Mouse (Mus musculus) activated CD4-positive, CD25-positive, alpha-beta regulatory T cell, adult 4 months (primary cell): ENCODE measurements around the gene Ano7. TPM values are rescaled to one million over a fixed set of nuclear protein-coding genes. Genes with fewer than 3 reads are reported as not detected.

Source experiments
- ATAC-seq: one replicate; pipeline ENCODE4 v1.8.0; 2017
- polyA plus RNA-seq, 2 experiments: library from polyadenylated mRNA; unstranded; fragments of 100-300 nt; shearing (Covaris generic); gene quantifications; one replicate each; pipeline ENCODE4 v1.2.1; 2017

The Ano7 gene
- under 1 TPM in 1 of 2 experiments, not detected in 1; 0.38 TPM for polyA plus RNA-seq

GRCm38 (mm10) chr1:93373665-93374064 lies at the start of gene Ano7:
Ano7 (plus strand) TSS chr1:93373930.
- ATAC-seq = no peak

- ATAC-seq = no peak
Measured at GRCm38 (mm10) chr1:93323973-93324372, 49.8 kb upstream of the Ano7 start.

GRCm38 (mm10) chr1:93326446-93326845 lies 47.3 kb upstream of the Ano7 start:
- ATAC-seq = no peak

GRCm38 (mm10) chr1:93334621-93335020 lies 39.1 kb upstream of the Ano7 start:
- no peak for ATAC-seq

GRCm38 (mm10) chr1:93342648-93343503 lies 30.9 kb upstream of the Ano7 start, which contains the start of the genes Ppp1r7 and Pask:
Ppp1r7 (plus strand) TSS chr1:93342854.
Pask (minus strand) TSS chr1:93343482.
- ATAC-seq = peak; percentile 87

- peak; percentile 91 for ATAC-seq
Measured at GRCm38 (mm10) chr1:93343504-93344047, 30.2 kb upstream of the Ano7 start.

- no peak for ATAC-seq
Measured at GRCm38 (mm10) chr1:93347176-93347575, 26.6 kb upstream of the Ano7 start.

GRCm38 (mm10) chr1:93349701-93350100 lies 24.0 kb upstream of the Ano7 start:
- no peak for ATAC-seq

- no peak for ATAC-seq
Measured at GRCm38 (mm10) chr1:93352724-93353123, 21.0 kb upstream of the Ano7 start.

- ATAC-seq = no peak
Measured at GRCm38 (mm10) chr1:93362661-93363060, 11.1 kb upstream of the Ano7 start.

GRCm38 (mm10) chr1:93365641-93366040 lies 8.1 kb upstream of the Ano7 start:
- no peak for ATAC-seq

GRCm38 (mm10) chr1:93377307-93377706 lies 3.6 kb downstream of the Ano7 start:
- ATAC-seq = no peak

GRCm38 (mm10) chr1:93379117-93379516 lies 5.4 kb downstream of the Ano7 start:
- no peak for ATAC-seq

- no peak for ATAC-seq
Measured at GRCm38 (mm10) chr1:93387198-93387597, 13.5 kb downstream of the Ano7 start.

- ATAC-seq = no peak
Measured at GRCm38 (mm10) chr1:93388906-93389305, 15.2 kb downstream of the Ano7 start.

GRCm38 (mm10) chr1:93401191-93402052 lies 27.7 kb downstream of the Ano7 start:
- ATAC-seq = peak; percentile 61

GRCm38 (mm10) chr1:93403403-93403802 lies 29.7 kb downstream of the Ano7 start:
- ATAC-seq = no peak

- no peak for ATAC-seq
Measured at GRCm38 (mm10) chr1:93432087-93432486, 58.4 kb downstream of the Ano7 start.

- ATAC-seq = no peak
Measured at GRCm38 (mm10) chr1:93439321-93439720, 65.6 kb downstream of the Ano7 start.

GRCm38 (mm10) chr1:93444405-93445110 lies 70.8 kb downstream of the Ano7 start:
- peak; percentile 77 for ATAC-seq

GRCm38 (mm10) chr1:93445111-93445821 lies 71.5 kb downstream of the Ano7 start:
- ATAC-seq = peak; percentile 74

- peak; percentile 22 for ATAC-seq
Measured at GRCm38 (mm10) chr1:93445822-93446162, 72.1 kb downstream of the Ano7 start.
